In genomic region chr2:167299861-167300667, GRCm38 (mm10) we compare ENCODE assay signal across 9 mouse cellular contexts. TPM values are rescaled to one million over a fixed set of nuclear protein-coding genes. Genes with fewer than 3 reads are reported as not detected.
DNase-seq lines count a peak whose midpoint lies in the region; ATAC-seq and TF ChIP-seq lines count a peak whose summit lies in the region.
"Had no signal": no experiment of that assay in that cellular context is flagged by ENCODE, and none has a peak within 500 bp of the region (broad histone marks: within the 10 kb centered on the region; RNA-seq: fewer than 3 reads in every experiment).

No protein-coding gene starts in this region.

- peak overlapping the region; percentile 44 for H3K27ac ChIP-seq in bone marrow macrophage, adult 2 months (ENCODE audit: insufficient read depth, low read depth, low read length)
- H3K27ac ChIP-seq in forebrain, embryonic 11.5 days (ENCODE audit: low read depth, low read length), result 0 out of 2 replicates have a peak overlapping the region, but pooled peaks have one; percentile 39
- peak overlapping the region; percentile 81 for H3K27ac ChIP-seq in hindbrain, embryonic 13.5 days
- peak overlapping the region; percentile 58 for H3K27ac ChIP-seq in limb, embryonic 10.5 days
- peak overlapping the region; percentile 33; the same call in 1 of the 2 replicates for H3K27ac ChIP-seq in stomach, embryonic 16.5 days (ENCODE audit: low read length)
- H3K27ac ChIP-seq: limb, embryonic 13.5 days had no signal

- no peak for TF ChIP-seq CTCF in bone marrow macrophage, adult 2 months (IDR thresholded peaks at IDR 0.05; ENCODE audit: low read depth, low read length)

- no peak for ATAC-seq in forebrain, embryonic 11.5 days (replicated peaks; ENCODE audit: low FRiP score)
- peak; percentile 33; the same call in 1 of the 2 replicates for ATAC-seq in hindbrain, embryonic 13.5 days (ENCODE audit: low FRiP score)
- ATAC-seq in stomach, embryonic 16.5 days (ENCODE audit: insufficient read depth, low FRiP score), result 0 out of 2 replicates have a peak, but pooled peaks have one; percentile 30
- ATAC-seq in erythroblast, adult 5-6 weeks (replicated peaks; ENCODE audit: low FRiP score, poor library complexity, severe bottlenecking), result no peak

- DNase-seq in layer of hippocampus, adult 8-10 months (ENCODE audit: low spot score in 2 of 2), result peak; percentile 19 to 30
- DNase-seq in layer of hippocampus, adult 9-10 months (ENCODE audit: low spot score), result no peak
- no peak for DNase-seq in forebrain, embryonic 11.5 days (ENCODE audit: low spot score)
- no peak for DNase-seq in limb, embryonic 10.5 days (ENCODE audit: low spot score)

- TF ChIP-seq POLR2A in bone marrow macrophage, adult 2 months (IDR thresholded peaks at IDR 0.05; ENCODE audit: borderline replicate concordance, low read depth, low read length), result no peak

- H3K4me1 ChIP-seq in bone marrow macrophage, adult 2 months (ENCODE audit: control insufficient read depth, insufficient read depth, low read length), result peaks cover 11% of the 10 kb centered on the region
- H3K4me1 ChIP-seq in forebrain, embryonic 11.5 days (replicated peaks; ENCODE audit: control insufficient read depth, insufficient read depth, low read length), result 0 out of 2 replicates have a peak, but pooled peaks cover 2% of the 10 kb centered on the region
- peaks cover 22% of the 10 kb centered on the region for H3K4me1 ChIP-seq in hindbrain, embryonic 13.5 days (replicated peaks)
- H3K4me1 ChIP-seq in limb, embryonic 10.5 days, result peaks cover 22% of the 10 kb centered on the region
- H3K4me1 ChIP-seq in stomach, embryonic 16.5 days (ENCODE audit: control insufficient read depth, insufficient read depth, low read length), result 0 out of 2 replicates have a peak, but pooled peaks cover 8% of the 10 kb centered on the region
- H3K4me1 ChIP-seq: limb, embryonic 13.5 days had no signal

- no peak overlapping the region for H3K4me2 ChIP-seq in forebrain, embryonic 11.5 days (ENCODE audit: low read depth, low read length, severe bottlenecking)
- H3K4me2 ChIP-seq in hindbrain, embryonic 13.5 days, result no peak overlapping the region
- H3K4me2 ChIP-seq in stomach, embryonic 16.5 days (ENCODE audit: low read depth, low read length), result no peak overlapping the region
- H3K4me2 ChIP-seq: limb, embryonic 13.5 days had no signal

- H3K9ac ChIP-seq in forebrain, embryonic 11.5 days (ENCODE audit: low read length), result no peak overlapping the region
- peak overlapping the region; percentile 15 for H3K9ac ChIP-seq in hindbrain, embryonic 13.5 days
- H3K9ac ChIP-seq in stomach, embryonic 16.5 days (ENCODE audit: low read length), result no peak overlapping the region; the same call in 1 of the 2 replicates
- H3K9ac ChIP-seq: limb, embryonic 13.5 days had no signal

- H3K27me3 ChIP-seq in forebrain, embryonic 11.5 days (ENCODE audit: control insufficient read depth, insufficient read depth, low read length), result no peaks in the 10 kb centered on the region
- no peaks in the 10 kb centered on the region for H3K27me3 ChIP-seq in hindbrain, embryonic 13.5 days
- no peaks in the 10 kb centered on the region for H3K27me3 ChIP-seq in limb, embryonic 10.5 days (ENCODE audit: low read depth, poor library complexity, severe bottlenecking)
- no peaks in the 10 kb centered on the region for H3K27me3 ChIP-seq in stomach, embryonic 16.5 days (ENCODE audit: control insufficient read depth, insufficient read depth, low read length)
- H3K27me3 ChIP-seq: limb, embryonic 13.5 days had no signal

- H3K9me3 ChIP-seq in forebrain, embryonic 11.5 days (ENCODE audit: control insufficient read depth, low read length), result no peaks in the 10 kb centered on the region
- no peaks in the 10 kb centered on the region for H3K9me3 ChIP-seq in hindbrain, embryonic 13.5 days
- no peaks in the 10 kb centered on the region for H3K9me3 ChIP-seq in limb, embryonic 10.5 days (replicated peaks)
- no peaks in the 10 kb centered on the region for H3K9me3 ChIP-seq in stomach, embryonic 16.5 days (replicated peaks; ENCODE audit: control insufficient read depth, low read length)
- H3K9me3 ChIP-seq: limb, embryonic 13.5 days had no signal

- WGBS in forebrain, embryonic 11.5 days, result 87% methylated on average over 6 of the region's 6 CpGs
- 61% methylated on average over 6 of the region's 6 CpGs for WGBS in hindbrain, embryonic 13.5 days
- 68% methylated on average over 6 of the region's 6 CpGs for WGBS in limb, embryonic 10.5 days
- 60% methylated on average over 6 of the region's 6 CpGs for WGBS in stomach, embryonic 16.5 days

- no peak overlapping the region for H3K4me3 ChIP-seq in bone marrow macrophage, adult 2 months (ENCODE audit: insufficient read depth, low read length)
- no peak overlapping the region for H3K4me3 ChIP-seq in forebrain, embryonic 11.5 days (ENCODE audit: low read depth, low read length)
- no peak overlapping the region for H3K4me3 ChIP-seq in hindbrain, embryonic 13.5 days
- H3K4me3 ChIP-seq in limb, embryonic 10.5 days, result no peak overlapping the region
- no peak overlapping the region for H3K4me3 ChIP-seq in stomach, embryonic 16.5 days (replicated peaks; ENCODE audit: low read length)
- H3K4me3 ChIP-seq: limb, embryonic 13.5 days had no signal

- no peaks in the 10 kb centered on the region for H3K36me3 ChIP-seq in forebrain, embryonic 11.5 days (ENCODE audit: control insufficient read depth, insufficient read depth, low read length)
- H3K36me3 ChIP-seq in hindbrain, embryonic 13.5 days, result peaks cover 34% of the 10 kb centered on the region
- H3K36me3 ChIP-seq in limb, embryonic 10.5 days, result peaks cover 45% of the 10 kb centered on the region
- H3K36me3 ChIP-seq in stomach, embryonic 16.5 days (ENCODE audit: control insufficient read depth, insufficient read depth, low read length), result peaks cover 7% of the 10 kb centered on the region

RNA-seq across cellular contexts. Expression of gene B4galt5, which starts 48.9 kb away (rescaled TPM):
- 10 to 100 TPM; 34.6 to 43.0 (median 39.7) TPM for total RNA-seq in layer of hippocampus, adult 8-10 months (2022)
- polyA plus RNA-seq in bone marrow macrophage, adult 2 months (2012; ENCODE audit: insufficient read depth, insufficient read length, missing spikeins), result 57.1 and 69.9 TPM in 2 replicates
- polyA plus RNA-seq in forebrain, embryonic 11.5 days (2014; fragmentation: Nextera tagmentation; extraction: Ambion mirVana), result 17.5 and 19.2 TPM in 2 replicates
- polyA plus RNA-seq in hindbrain, embryonic 13.5 days (2015; fragmentation: Nextera tagmentation; extraction: Ambion mirVana), result 12.3 and 12.5 TPM in 2 replicates
- polyA plus RNA-seq in limb, embryonic 10.5 days (2016; fragmentation: Nextera tagmentation; extraction: Ambion mirVana), result 10.3 and 11.3 TPM in 2 replicates
- 7.0 and 7.5 TPM in 2 replicates for polyA plus RNA-seq in stomach, embryonic 16.5 days (2015; fragmentation: Nextera tagmentation; extraction: Ambion mirVana)
- 12.1 and 17.9 TPM in 2 replicates for total RNA-seq in erythroblast, adult 5-6 weeks (2015; ENCODE audit: low replicate concordance)
- total RNA-seq in erythroblast, adult 5-6 weeks (2017; ENCODE audit: low replicate concordance), result 4.8 and 9.8 TPM in 2 replicates

RNA-seq across cellular contexts. Expression of gene Ptgis, which starts 59.7 kb away (rescaled TPM):
- total RNA-seq in layer of hippocampus, adult 8-10 months (2022), result 1 to 10 TPM; 1.7 to 2.2 (median 1.7) TPM
- not detected in 2 replicates for polyA plus RNA-seq in bone marrow macrophage, adult 2 months (2012; ENCODE audit: insufficient read depth, insufficient read length, missing spikeins)
- polyA plus RNA-seq in forebrain, embryonic 11.5 days (2014; fragmentation: Nextera tagmentation; extraction: Ambion mirVana), result 8.1 and 9.2 TPM in 2 replicates
- 5.8 and 6.5 TPM in 2 replicates for polyA plus RNA-seq in hindbrain, embryonic 13.5 days (2015; fragmentation: Nextera tagmentation; extraction: Ambion mirVana)
- polyA plus RNA-seq in limb, embryonic 10.5 days (2016; fragmentation: Nextera tagmentation; extraction: Ambion mirVana), result 15.6 and 17.6 TPM in 2 replicates
- 23.5 and 24.3 TPM in 2 replicates for polyA plus RNA-seq in stomach, embryonic 16.5 days (2015; fragmentation: Nextera tagmentation; extraction: Ambion mirVana)
- total RNA-seq in erythroblast, adult 5-6 weeks (2015; ENCODE audit: low replicate concordance), result not detected in 2 replicates
- total RNA-seq in erythroblast, adult 5-6 weeks (2017; ENCODE audit: low replicate concordance), result not detected in 2 replicates

Comparison
In these comparisons a context has a peak if more than half of its experiments do, and no peak if none do; other contexts are left out.
1. DNase-seq: peak in layer of hippocampus, adult 8-10 months (2 of 2); none in layer of hippocampus, adult 9-10 months (single experiment), forebrain, embryonic 11.5 days (single experiment) and limb, embryonic 10.5 days (single experiment).
2. ATAC-seq: peak in hindbrain, embryonic 13.5 days (single experiment) and stomach, embryonic 16.5 days (single experiment); none in forebrain, embryonic 11.5 days (single experiment) and erythroblast, adult 5-6 weeks (single experiment).
3. Peak in every context shown above with its lines, with median percentiles within 50 percentile points of each other: H3K27ac ChIP-seq.